Mouse (Mus musculus): ENCODE results near the gene Ccdc159. TPM values are rescaled to one million over a fixed set of nuclear protein-coding genes. Genes with fewer than 3 reads are reported as not detected.

The Ccdc159 gene
- polyA plus RNA-seq, 1 experiment from 2014 or later, result 8.1 TPM

GRCm38 (mm10) chr9:21962416-21963059 lies 35.3 kb downstream of the Ccdc159 start:
- 4% methylated on average over 34 of the region's 34 CpGs for WGBS
- no peak overlapping the region for H3K27ac ChIP-seq (ENCODE audit: low read depth, low read length)
- H3K4me2 ChIP-seq (ENCODE audit: low read depth, low read length), result peak overlapping the region; percentile 63
- peak overlapping the region; percentile 30 for H3K4me3 ChIP-seq (ENCODE audit: low read depth, low read length)
- peak; percentile 66 for ATAC-seq (ENCODE audit: low read depth)
- peaks cover 19% of the 10 kb centered on the region for H3K4me1 ChIP-seq (ENCODE audit: control insufficient read depth, insufficient read depth, low read length)
- H3K9ac ChIP-seq (replicated peaks; ENCODE audit: low read depth, low read length), result peak overlapping the region; percentile 11; the same call in 1 of the 2 replicates
- peaks cover 33% of the 10 kb centered on the region for H3K27me3 ChIP-seq (ENCODE audit: control insufficient read depth, insufficient read depth, low read length)
- no peaks in the 10 kb centered on the region for H3K36me3 ChIP-seq (ENCODE audit: control insufficient read depth, insufficient read depth, low read length)
- H3K9me3 ChIP-seq (ENCODE audit: control insufficient read depth, low read length), result no peaks in the 10 kb centered on the region

DNA sequence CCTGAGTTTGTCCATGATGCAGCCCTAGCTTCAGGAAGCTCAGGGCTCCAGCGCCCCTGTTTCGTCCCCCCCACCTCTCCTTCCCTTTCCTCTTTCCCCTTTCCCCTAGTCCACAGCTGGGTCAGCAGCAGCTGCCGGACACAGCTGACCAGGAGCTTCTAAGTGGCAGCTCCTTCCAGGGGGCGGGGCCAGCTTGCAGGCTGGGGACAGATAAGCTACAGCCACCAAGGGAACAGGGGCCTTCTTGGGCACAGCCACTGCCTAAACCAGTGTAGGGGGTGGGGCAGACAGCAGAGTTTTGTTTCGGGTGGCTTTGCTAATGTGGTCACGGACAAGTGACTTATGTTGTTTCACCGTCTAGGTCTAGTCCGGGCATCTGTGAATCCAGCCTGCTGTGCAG lies 36.1 kb downstream of the Ccdc159 start, which contains the start of gene Epor:
TSS of gene Epor (minus strand) at position 90 of the 400 bp plus-strand sequence.
- Histone ChIP-seq H3K4me3 (ENCODE audit: low read depth, low read length) (peak within 1 kb of the TSS; percentile 30), H3K4me2 (ENCODE audit: low read depth, low read length) (peak within 1 kb of the TSS; percentile 63), H3K9me3 (ENCODE audit: control insufficient read depth, low read length) (no peaks in the 10 kb centered on the region), H3K4me1 (ENCODE audit: control insufficient read depth, insufficient read depth, low read length) (peaks cover 19% of the 10 kb centered on the region), H3K27ac (ENCODE audit: low read depth, low read length) (no peak within 1 kb of the TSS), H3K27me3 (ENCODE audit: control insufficient read depth, insufficient read depth, low read length) (peaks cover 33% of the 10 kb centered on the region), H3K36me3 (ENCODE audit: control insufficient read depth, insufficient read depth, low read length) (no peaks in the 10 kb centered on the region), H3K9ac (replicated peaks; ENCODE audit: low read depth, low read length) (peak within 1 kb of the TSS; percentile 11)
- 21% methylated on average over 8 of the region's 8 CpGs for WGBS
- no peak for ATAC-seq (ENCODE audit: low read depth)

GRCm38 (mm10) chr9:21968883-21969282 lies 41.6 kb downstream of the Ccdc159 start:
- no peak overlapping the region for H3K4me3 ChIP-seq (ENCODE audit: low read depth, low read length)
- H3K9me3 ChIP-seq (ENCODE audit: control insufficient read depth, low read length), result no peaks in the 10 kb centered on the region
- H3K27me3 ChIP-seq (ENCODE audit: control insufficient read depth, insufficient read depth, low read length), result no peaks in the 10 kb centered on the region
- no peak overlapping the region for H3K4me2 ChIP-seq (ENCODE audit: low read depth, low read length)
- no peaks in the 10 kb centered on the region for H3K4me1 ChIP-seq (ENCODE audit: control insufficient read depth, insufficient read depth, low read length)
- H3K9ac ChIP-seq (replicated peaks; ENCODE audit: low read depth, low read length), result no peak overlapping the region
- no peaks in the 10 kb centered on the region for H3K36me3 ChIP-seq (ENCODE audit: control insufficient read depth, insufficient read depth, low read length)
- WGBS, result 73% methylated on average over 6 of the region's 6 CpGs
- no peak for ATAC-seq (ENCODE audit: low read depth)
- H3K27ac ChIP-seq (ENCODE audit: low read depth, low read length), result no peak overlapping the region

DNA sequence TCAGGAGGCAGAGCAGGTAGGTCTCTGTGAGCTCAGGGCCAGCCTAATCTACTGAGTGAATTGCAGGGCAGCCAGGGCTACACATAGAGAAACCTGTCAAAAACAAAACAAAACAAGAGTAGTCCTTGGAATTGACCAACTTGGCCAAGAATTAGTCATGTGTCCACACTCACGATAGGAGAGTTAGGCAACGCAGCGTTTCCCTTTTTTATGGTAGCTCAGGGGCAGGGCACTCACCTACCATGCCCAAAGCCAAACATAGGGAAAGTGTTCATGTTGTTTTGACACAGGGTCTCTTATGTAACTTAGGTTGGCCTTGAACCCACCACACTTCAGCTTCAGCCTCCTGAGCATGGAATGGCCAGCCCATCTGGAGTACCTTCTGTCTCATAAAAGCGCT lies 42.0 kb downstream of the Ccdc159 start:
- no peak overlapping the region for H3K4me2 ChIP-seq (ENCODE audit: low read depth, low read length)
- no peaks in the 10 kb centered on the region for H3K27me3 ChIP-seq (ENCODE audit: control insufficient read depth, insufficient read depth, low read length)
- no peaks in the 10 kb centered on the region for H3K9me3 ChIP-seq (ENCODE audit: control insufficient read depth, low read length)
- no peaks in the 10 kb centered on the region for H3K4me1 ChIP-seq (ENCODE audit: control insufficient read depth, insufficient read depth, low read length)
- H3K4me3 ChIP-seq (ENCODE audit: low read depth, low read length), result no peak overlapping the region
- no peak for ATAC-seq (ENCODE audit: low read depth)
- no peak overlapping the region for H3K27ac ChIP-seq (ENCODE audit: low read depth, low read length)
- H3K36me3 ChIP-seq (ENCODE audit: control insufficient read depth, insufficient read depth, low read length), result no peaks in the 10 kb centered on the region
- no peak overlapping the region for H3K9ac ChIP-seq (replicated peaks; ENCODE audit: low read depth, low read length)
- WGBS, result 92% methylated on average over 4 of the region's 4 CpGs

- H3K36me3 ChIP-seq (ENCODE audit: control insufficient read depth, insufficient read depth, low read length), result no peaks in the 10 kb centered on the region
Observed at GRCm38 (mm10) chr9:21976626-21977175, 49.4 kb downstream of the Ccdc159 start.

GRCm38 (mm10) chr9:21977331-21977730 lies 50.1 kb downstream of the Ccdc159 start:
- Histone ChIP-seq H3K27me3 (ENCODE audit: control insufficient read depth, insufficient read depth, low read length) (no peaks in the 10 kb centered on the region), H3K4me2 (ENCODE audit: low read depth, low read length) (no peak overlapping the region), H3K36me3 (ENCODE audit: control insufficient read depth, insufficient read depth, low read length) (no peaks in the 10 kb centered on the region), H3K9ac (replicated peaks; ENCODE audit: low read depth, low read length) (no peak overlapping the region), H3K4me1 (ENCODE audit: control insufficient read depth, insufficient read depth, low read length) (no peaks in the 10 kb centered on the region), H3K9me3 (ENCODE audit: control insufficient read depth, low read length) (no peaks in the 10 kb centered on the region), H3K4me3 (ENCODE audit: low read depth, low read length) (no peak overlapping the region), H3K27ac (ENCODE audit: low read depth, low read length) (no peak overlapping the region)
- WGBS, result 89% methylated on average over 5 of the region's 5 CpGs
- no peak for ATAC-seq (ENCODE audit: low read depth)

More at GRCm38 (mm10) chr9:21976626-21977175, 49.4 kb downstream of the Ccdc159 start:
- no peak overlapping the region for H3K9ac ChIP-seq (replicated peaks; ENCODE audit: low read depth, low read length)
- ATAC-seq (ENCODE audit: low read depth), result no peak
- 92% methylated on average over 10 of the region's 10 CpGs for WGBS
- no peak overlapping the region for H3K4me3 ChIP-seq (ENCODE audit: low read depth, low read length)
- no peaks in the 10 kb centered on the region for H3K4me1 ChIP-seq (ENCODE audit: control insufficient read depth, insufficient read depth, low read length)
- H3K4me2 ChIP-seq (ENCODE audit: low read depth, low read length), result no peak overlapping the region
- H3K27me3 ChIP-seq (ENCODE audit: control insufficient read depth, insufficient read depth, low read length), result no peaks in the 10 kb centered on the region
- H3K27ac ChIP-seq (ENCODE audit: low read depth, low read length), result no peak overlapping the region
- no peaks in the 10 kb centered on the region for H3K9me3 ChIP-seq (ENCODE audit: control insufficient read depth, low read length)

GRCm38 (mm10) chr9:21977972-21978371 lies 50.7 kb downstream of the Ccdc159 start:
- no peak for ATAC-seq (ENCODE audit: low read depth)
- Histone ChIP-seq H3K4me1 (ENCODE audit: control insufficient read depth, insufficient read depth, low read length) (no peaks in the 10 kb centered on the region), H3K4me3 (ENCODE audit: low read depth, low read length) (no peak overlapping the region), H3K9ac (replicated peaks; ENCODE audit: low read depth, low read length) (no peak overlapping the region), H3K9me3 (ENCODE audit: control insufficient read depth, low read length) (no peaks in the 10 kb centered on the region), H3K36me3 (ENCODE audit: control insufficient read depth, insufficient read depth, low read length) (no peaks in the 10 kb centered on the region), H3K4me2 (ENCODE audit: low read depth, low read length) (no peak overlapping the region), H3K27ac (ENCODE audit: low read depth, low read length) (no peak overlapping the region), H3K27me3 (ENCODE audit: control insufficient read depth, insufficient read depth, low read length) (no peaks in the 10 kb centered on the region)
- WGBS, result 18% methylated on average over 2 of the region's 2 CpGs

DNA sequence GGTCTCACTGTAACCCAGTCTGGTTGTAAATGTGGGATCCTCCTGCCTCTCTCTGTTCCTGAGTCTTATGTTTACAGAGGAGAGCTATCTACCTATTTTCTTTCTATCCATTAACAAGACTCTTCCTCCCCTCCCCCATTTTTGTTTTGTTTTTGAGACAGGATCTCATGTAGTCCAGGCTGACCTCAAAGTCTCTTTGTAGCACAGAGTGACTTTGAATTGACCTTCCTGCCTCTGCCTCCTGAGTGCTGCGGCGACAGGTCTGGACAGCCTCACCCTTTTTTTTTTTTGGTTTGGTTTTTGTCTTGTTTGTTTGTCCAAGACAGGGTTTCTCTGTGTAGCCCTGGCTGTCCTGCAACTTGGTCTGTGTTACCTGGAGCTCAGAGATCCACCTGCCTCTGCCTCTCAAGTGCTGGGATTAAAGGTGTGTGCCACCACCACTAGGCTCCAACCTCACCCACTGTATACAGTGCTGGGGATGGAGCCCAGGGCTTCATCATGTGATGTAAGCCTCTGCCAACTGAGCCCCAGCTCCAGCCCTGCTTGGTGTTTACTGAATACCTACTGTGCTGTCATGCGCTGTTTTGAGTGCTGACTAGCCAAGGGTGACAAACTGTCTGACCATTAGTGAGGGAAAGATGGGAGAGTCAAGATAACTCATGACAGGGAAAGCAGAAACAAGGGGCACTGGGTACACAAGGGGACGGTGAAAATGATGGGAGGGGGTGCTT lies 51.3 kb downstream of the Ccdc159 start:
- no peaks in the 10 kb centered on the region for H3K9me3 ChIP-seq (ENCODE audit: control insufficient read depth, low read length)
- 94% methylated on average over 4 of the region's 4 CpGs for WGBS

DNA sequence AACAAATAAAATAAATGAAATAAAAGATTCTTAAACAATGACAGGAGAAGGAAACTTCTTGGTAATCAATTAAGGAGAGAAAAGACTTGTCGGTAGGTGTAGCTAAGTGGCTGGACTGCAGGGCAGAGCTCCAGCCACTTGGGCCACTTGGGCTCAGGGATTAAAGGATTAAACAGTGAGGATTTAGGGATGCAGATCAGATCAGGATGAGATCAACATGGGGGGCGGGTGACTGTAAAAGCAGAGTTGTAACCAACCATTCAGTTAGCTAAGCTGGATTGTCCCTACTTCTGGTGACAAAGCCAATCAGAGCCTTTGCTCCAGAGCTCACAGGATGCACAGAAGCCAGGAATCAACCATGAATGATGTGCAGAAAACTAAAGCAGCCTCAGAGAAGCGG lies 56.6 kb downstream of the Ccdc159 start:
- Histone ChIP-seq H3K4me1 (ENCODE audit: control insufficient read depth, insufficient read depth, low read length) (peaks cover 7% of the 10 kb centered on the region; the same call in 1 of the 2 replicates), H3K9me3 (ENCODE audit: control insufficient read depth, low read length) (no peaks in the 10 kb centered on the region), H3K9ac (replicated peaks; ENCODE audit: low read depth, low read length) (no peak overlapping the region), H3K4me3 (ENCODE audit: low read depth, low read length) (no peak overlapping the region), H3K36me3 (ENCODE audit: control insufficient read depth, insufficient read depth, low read length) (no peaks in the 10 kb centered on the region), H3K4me2 (ENCODE audit: low read depth, low read length) (no peak overlapping the region), H3K27me3 (ENCODE audit: control insufficient read depth, insufficient read depth, low read length) (peaks cover 10% of the 10 kb centered on the region; the same call in 1 of the 2 replicates), H3K27ac (ENCODE audit: low read depth, low read length) (no peak overlapping the region)
- no peak for ATAC-seq (ENCODE audit: low read depth)
- 26% methylated on average over 3 of the region's 3 CpGs for WGBS

More for the DNA sequence above, 51.3 kb downstream of the Ccdc159 start:
- Histone ChIP-seq H3K4me1 (ENCODE audit: control insufficient read depth, insufficient read depth, low read length) (no peaks in the 10 kb centered on the region), H3K9ac (replicated peaks; ENCODE audit: low read depth, low read length) (no peak overlapping the region), H3K36me3 (ENCODE audit: control insufficient read depth, insufficient read depth, low read length) (no peaks in the 10 kb centered on the region), H3K27me3 (ENCODE audit: control insufficient read depth, insufficient read depth, low read length) (no peaks in the 10 kb centered on the region), H3K4me3 (ENCODE audit: low read depth, low read length) (no peak overlapping the region), H3K4me2 (ENCODE audit: low read depth, low read length) (no peak overlapping the region), H3K27ac (ENCODE audit: low read depth, low read length) (no peak overlapping the region)
- no peak for ATAC-seq (ENCODE audit: low read depth)
